34 mouse cellular contexts compared by ENCODE assay signal in genomic region chr1:133929980-133930379, GRCm38 (mm10). TPM values are rescaled to one million over a fixed set of nuclear protein-coding genes. Genes with fewer than 3 reads are reported as not detected.
"Had no signal": no experiment of that assay in that cellular context is flagged by ENCODE, and none has a peak within 500 bp of the region (broad histone marks: within the 10 kb centered on the region; RNA-seq: fewer than 3 reads in every experiment).

No protein-coding gene starts in this region.

- H3K27ac ChIP-seq: limb, embryonic 10.5 days; limb, embryonic 12.5 days; limb, embryonic 13.5 days; limb, embryonic 15.5 days; liver, embryonic 12.5 days; liver, embryonic 13.5 days; liver, embryonic 14.5 days; liver, embryonic 15.5 days; lung, embryonic 15.5 days; macrophage; midbrain, embryonic 10.5 days; midbrain, embryonic 12.5 days; midbrain, embryonic 13.5 days; midbrain, embryonic 15.5 days; neural tube, embryonic 12.5 days had no signal

- ATAC-seq: liver, embryonic 12.5 days; liver, postnatal 0 days; lung, postnatal 0 days; midbrain, embryonic 13.5 days; midbrain, embryonic 15.5 days; midbrain, embryonic 16.5 days had no signal

- H3K4me2 ChIP-seq: limb, embryonic 12.5 days; limb, embryonic 13.5 days; limb, embryonic 15.5 days; liver, embryonic 11.5 days; liver, embryonic 12.5 days; liver, embryonic 13.5 days; liver, embryonic 15.5 days; lung, embryonic 14.5 days; lung, embryonic 15.5 days; midbrain, embryonic 12.5 days; midbrain, embryonic 13.5 days; midbrain, embryonic 15.5 days; neural tube, embryonic 12.5 days had no signal

- DNase-seq: left cerebral cortex, postnatal 4 days; liver; liver, embryonic 13.5 days; liver, postnatal 0 days; lung, adult 18-20 months; lung, adult 2 months; lung, embryonic 14.5 days; lung, postnatal 10 days; lung, postnatal 14 days; lung, postnatal 36 days; lung, postnatal 4 days; midbrain, embryonic 14.5 days had no signal

- H3K36me3 ChIP-seq: limb, embryonic 10.5 days; limb, embryonic 12.5 days; limb, embryonic 13.5 days; limb, embryonic 15.5 days; liver, embryonic 12.5 days; liver, embryonic 13.5 days; liver, embryonic 15.5 days; lung, embryonic 15.5 days; midbrain, embryonic 10.5 days; midbrain, embryonic 12.5 days; midbrain, embryonic 13.5 days; midbrain, embryonic 15.5 days; neural tube, embryonic 12.5 days had no signal

- H3K27me3 ChIP-seq: liver, embryonic 12.5 days; liver, embryonic 15.5 days; lung, embryonic 15.5 days; midbrain, embryonic 12.5 days; midbrain, embryonic 13.5 days; midbrain, embryonic 15.5 days; neural tube, embryonic 12.5 days had no signal

- H3K9ac ChIP-seq: limb, embryonic 12.5 days; limb, embryonic 13.5 days; limb, embryonic 15.5 days; liver, embryonic 12.5 days; liver, embryonic 13.5 days; liver, embryonic 14.5 days; liver, embryonic 15.5 days; liver, postnatal 0 days; lung, embryonic 14.5 days; lung, embryonic 15.5 days; midbrain, embryonic 12.5 days; midbrain, embryonic 13.5 days; midbrain, embryonic 15.5 days; neural tube, embryonic 12.5 days had no signal

- H3K4me3 ChIP-seq: limb, embryonic 10.5 days; limb, embryonic 12.5 days; limb, embryonic 13.5 days; limb, embryonic 15.5 days; liver, embryonic 12.5 days; liver, embryonic 13.5 days; liver, embryonic 15.5 days; lung, embryonic 15.5 days; midbrain, embryonic 10.5 days; midbrain, embryonic 12.5 days; midbrain, embryonic 13.5 days; midbrain, embryonic 15.5 days; myocyte; neural tube, embryonic 12.5 days had no signal

- H3K9me3 ChIP-seq: limb, embryonic 10.5 days; limb, embryonic 12.5 days; limb, embryonic 13.5 days; limb, embryonic 15.5 days; liver, embryonic 12.5 days; liver, embryonic 13.5 days; liver, embryonic 15.5 days; lung, embryonic 15.5 days; midbrain, embryonic 13.5 days; midbrain, embryonic 15.5 days; neural tube, embryonic 12.5 days had no signal

- H3K4me1 ChIP-seq: midbrain, embryonic 12.5 days; midbrain, embryonic 13.5 days; midbrain, embryonic 15.5 days; neural tube, embryonic 12.5 days had no signal

RNA-seq across cellular contexts. Expression of gene Prelp, which starts 8.8 kb away (rescaled TPM):
- total RNA-seq: megakaryocyte progenitor cell, adult 5-6 weeks; monocyte, adult 5-6 weeks had no signal

RNA-seq across cellular contexts. Expression of gene Optc, which starts 22.2 kb away (rescaled TPM):
- total RNA-seq: liver, adult 2 months; megakaryocyte progenitor cell, adult 5-6 weeks; megakaryocyte, adult 5-6 weeks; monocyte, adult 5-6 weeks had no signal
- polyA plus RNA-seq: liver, adult 2 months; macrophage had no signal
